Mouse (Mus musculus) retina, embryonic 14.5 days (tissue): ENCODE results near the gene Glce.

Experiments used
- DNase-seq: peaks from one replicate; pipeline ENCODE4 v3.0.0-alpha.2; 2015; ENCODE audit warnings: low spot score

Gene Glce

DNA sequence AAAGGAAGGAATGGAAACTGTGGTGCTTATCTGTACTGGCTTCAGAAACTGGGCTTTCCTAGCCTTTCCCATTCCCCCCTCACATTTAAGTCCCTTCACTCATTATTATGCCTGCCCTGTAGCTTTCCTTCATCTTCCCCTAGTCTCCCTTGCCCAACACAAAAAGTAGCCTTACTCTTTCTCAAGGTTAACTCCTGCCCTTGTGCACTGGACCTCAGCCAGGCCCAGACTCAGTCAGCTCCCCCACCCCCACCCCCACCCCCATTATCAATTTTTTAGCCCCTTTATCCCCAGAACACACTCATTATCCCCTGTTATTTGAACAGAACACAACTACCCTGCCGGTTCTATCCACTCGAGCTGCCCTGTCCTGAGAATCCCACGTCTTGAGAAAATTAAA is 1.0 kb upstream of the Glce start:
- no peak for DNase-seq

DNA sequence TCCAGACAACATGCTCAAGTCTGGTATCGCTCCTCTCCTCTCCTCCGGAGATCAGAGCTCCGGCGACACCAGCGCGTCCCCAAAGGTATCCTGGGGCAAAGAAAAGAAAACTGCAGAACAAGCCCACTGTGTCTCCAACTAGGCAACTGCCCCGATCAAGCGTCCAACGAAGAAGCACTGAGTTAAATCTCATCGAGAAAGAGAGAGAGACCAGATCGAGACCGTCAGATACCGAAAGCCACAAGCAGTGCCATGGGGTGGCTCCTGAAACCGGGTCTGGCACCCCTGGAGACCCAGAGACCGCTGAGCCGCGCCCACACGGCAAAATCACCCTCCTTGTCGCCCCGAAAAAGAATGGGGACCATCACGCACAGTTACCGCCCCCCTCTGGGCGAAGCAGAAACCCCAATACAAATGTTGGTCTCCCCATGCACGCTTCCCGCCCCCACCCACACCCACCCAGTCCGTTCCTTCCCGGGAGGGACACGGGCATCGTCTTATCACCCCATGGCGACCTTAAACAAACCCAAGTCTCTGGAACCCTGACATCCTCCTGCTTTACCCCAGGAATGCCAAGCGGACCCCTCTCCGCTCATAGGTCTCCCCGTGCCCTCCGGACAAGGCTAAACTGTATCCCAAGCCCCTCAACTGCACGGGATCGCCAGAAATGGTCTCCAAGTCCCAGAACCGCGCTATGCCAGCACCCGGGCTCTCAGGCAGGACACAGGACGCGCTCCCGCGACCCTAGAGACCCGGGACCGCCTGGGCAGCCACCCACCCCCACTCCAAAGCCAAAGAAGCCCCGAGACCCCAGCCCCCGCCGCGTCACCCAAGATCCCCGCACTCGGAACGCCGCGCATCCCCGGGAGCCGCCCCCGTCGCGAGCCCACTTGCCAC is 656 bp downstream of the Glce start:
- DNase-seq = peak; percentile 46

DNA sequence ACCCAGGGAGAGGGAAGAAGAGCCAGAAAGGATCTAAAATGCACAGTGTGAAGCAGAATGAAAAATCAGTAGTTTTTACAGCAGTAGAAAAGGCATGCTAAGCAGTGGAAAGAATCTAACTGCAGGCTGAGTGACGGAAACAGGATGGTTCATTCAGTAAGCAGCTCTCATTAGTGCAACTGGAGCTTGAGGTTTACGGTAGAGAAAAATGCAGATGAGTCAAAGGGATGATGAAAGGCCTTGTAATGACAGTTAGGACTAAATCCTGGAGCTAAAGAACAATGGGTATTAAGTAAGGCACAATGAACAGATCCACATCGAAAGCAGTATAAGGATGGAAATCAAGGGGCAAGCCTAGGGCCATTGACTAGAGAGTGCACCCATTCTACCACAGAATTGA is 3.7 kb downstream of the Glce start:
- peak; percentile 28 for DNase-seq

- DNase-seq = no peak
These were observed 6.6 kb downstream of the Glce start for GRCm38 (mm10) chr9:62115826-62116225.

DNA sequence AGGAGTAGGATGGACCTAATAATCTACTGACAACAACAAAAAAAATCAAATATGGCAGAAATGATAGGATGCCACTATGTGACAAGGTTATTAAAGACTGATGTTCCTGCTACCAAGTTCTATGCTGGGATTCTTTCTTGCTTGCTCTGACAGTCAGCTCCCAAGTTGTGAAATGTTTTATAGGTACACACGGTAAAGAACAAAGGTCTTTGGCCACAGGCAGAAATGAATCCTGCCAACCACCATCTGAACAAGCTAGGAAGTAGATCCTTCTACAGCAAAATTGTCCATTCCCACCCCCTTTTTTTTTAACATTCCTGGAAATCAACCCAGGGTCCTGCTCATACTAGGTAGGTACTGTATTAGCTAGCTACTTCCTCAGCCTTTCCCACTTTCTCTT is 25.9 kb downstream of the Glce start:
- no peak for DNase-seq

DNA sequence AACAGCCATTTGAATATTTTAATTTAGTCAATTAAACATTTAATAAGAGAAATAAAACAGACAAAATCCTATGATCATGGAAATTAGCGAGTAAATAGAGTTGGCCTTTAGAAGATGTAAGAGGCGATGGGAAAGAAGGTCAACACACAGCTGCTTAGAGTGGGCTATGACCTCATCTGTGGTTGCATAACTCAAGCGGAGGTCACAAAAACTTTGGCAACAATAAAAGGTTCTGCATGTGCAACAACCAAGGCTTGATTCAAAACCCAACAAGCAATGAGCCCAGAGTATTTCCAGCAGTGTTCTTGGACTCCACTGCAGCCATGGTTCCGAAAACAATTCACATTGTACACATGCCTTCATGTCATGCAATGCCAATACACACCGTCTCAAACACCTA is 30.9 kb downstream of the Glce start:
- DNase-seq = no peak

DNA sequence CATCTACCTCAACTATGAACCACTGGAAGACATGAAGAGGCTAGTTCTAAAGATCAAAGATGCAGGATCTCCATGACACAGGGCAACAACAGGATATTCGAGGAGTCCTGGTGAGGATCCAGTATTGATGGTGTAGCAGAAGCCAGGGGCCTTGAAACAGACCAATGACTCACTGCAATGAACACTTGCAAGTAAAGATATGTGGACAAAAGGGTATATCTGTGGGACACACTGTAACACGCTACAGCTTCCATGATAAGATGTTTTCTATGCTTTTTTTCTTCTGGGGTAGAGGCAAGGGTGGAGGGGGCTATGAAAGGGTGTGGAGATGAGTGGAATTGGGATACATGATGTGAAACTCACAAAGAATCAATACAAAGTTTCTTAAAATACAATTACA is 36.9 kb downstream of the Glce start:
- no peak for DNase-seq

DNA sequence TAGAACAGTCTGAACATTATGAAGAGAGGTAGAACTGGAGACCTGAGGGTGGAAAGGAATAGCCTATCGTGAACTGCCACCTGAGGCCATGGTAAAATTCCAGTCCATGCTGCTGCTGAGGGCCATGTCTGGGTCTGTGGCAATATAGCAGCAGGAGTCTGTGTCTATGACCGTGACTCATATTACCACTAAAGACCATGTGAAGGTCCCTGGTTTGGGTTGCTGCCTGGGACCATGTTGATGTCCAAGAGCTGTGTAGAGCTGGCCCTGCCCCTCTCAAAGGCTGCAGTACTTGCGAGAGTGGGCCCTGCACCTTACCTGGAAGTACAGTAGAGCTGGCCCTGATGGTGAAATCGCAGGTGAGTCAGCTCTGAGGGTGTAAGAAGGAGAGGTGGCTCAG is 37.6 kb downstream of the Glce start:
- DNase-seq = no peak

DNA sequence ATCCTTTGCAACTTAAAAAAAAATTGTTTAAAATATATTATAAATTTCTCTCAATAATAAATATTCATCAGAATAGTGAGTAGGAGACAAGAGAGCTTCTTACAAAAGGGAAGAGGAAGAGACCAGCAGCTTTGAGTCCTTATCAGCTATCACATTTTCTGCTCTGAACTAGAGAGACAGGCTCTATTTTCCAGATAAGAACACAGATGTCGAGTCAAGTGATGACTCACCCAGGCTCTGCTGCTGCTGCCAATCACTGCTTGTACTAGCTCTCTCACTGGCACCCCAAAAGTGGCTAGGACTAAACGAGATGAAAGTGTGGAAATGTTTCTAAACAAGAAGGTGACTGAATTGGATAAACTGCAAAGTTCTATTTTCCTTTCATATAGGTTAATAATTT is 39.5 kb downstream of the Glce start:
- DNase-seq = no peak

- peak; percentile 41 for DNase-seq
These were observed 40.9 kb downstream of the Glce start for GRCm38 (mm10) chr9:62081542-62081941.

GRCm38 (mm10) chr9:62080028-62080760 is 42.3 kb downstream of the Glce start:
- peak; percentile 12 for DNase-seq

GRCm38 (mm10) chr9:62062234-62062633 is 60.2 kb downstream of the Glce start:
- DNase-seq = no peak

DNA sequence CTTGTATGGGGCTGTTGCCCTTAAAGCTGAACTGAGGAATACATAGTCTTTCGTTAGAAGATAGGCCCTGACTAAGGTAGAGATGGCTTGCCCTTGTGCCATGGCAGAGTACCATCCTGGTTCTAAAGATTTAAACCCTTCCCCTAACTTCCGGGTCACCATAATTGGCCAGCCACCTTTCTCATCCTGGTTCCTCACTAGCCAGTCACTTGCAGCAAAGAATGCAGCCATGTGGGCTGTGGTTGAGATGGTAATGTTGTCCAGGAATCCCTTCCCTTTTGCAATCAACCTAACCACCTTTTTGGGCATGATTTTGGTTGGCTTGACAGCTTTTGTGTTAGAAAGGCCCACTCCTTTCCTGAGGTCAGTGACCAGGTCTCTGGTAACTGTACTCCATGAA is 62.0 kb downstream of the Glce start:
- DNase-seq = no peak

GRCm38 (mm10) chr9:62059941-62060340 is 62.5 kb downstream of the Glce start:
- no peak for DNase-seq

DNA sequence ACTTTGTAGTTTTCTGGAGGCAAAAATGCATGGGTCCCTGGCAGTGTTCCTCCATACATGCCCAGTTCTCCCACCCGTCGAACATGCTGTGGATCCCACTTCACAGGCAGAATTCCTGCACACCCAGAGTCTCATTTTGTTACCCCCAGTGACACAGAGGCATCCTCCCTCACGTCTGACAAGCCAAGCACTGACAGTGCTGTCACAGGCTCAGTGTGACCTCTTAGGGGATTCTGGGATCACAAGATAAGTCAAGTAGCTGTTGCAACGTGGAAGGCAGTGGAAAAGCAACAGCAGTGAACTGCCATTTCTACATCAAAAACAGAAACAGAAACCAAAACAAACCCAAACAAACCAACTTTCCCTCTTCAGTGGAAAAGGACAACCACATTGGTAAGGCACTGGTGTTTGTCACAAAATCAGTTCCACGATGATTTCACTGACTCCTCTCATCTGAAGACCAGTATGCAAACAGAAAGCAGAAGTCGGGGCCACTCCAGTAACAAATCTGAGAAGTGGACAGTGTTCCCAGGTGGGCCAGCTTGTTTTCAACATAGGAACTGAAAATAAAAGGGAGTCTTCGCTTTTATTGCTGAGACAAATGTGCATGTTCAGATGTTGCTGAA is 64.5 kb downstream of the Glce start:
- no peak for DNase-seq

GRCm38 (mm10) chr9:62056206-62056605 is 66.2 kb downstream of the Glce start:
- DNase-seq = no peak

GRCm38 (mm10) chr9:62050801-62051200 is 71.7 kb downstream of the Glce start:
- peak; percentile 60 for DNase-seq

- DNase-seq = no peak
These were observed 73.3 kb downstream of the Glce start for GRCm38 (mm10) chr9:62049166-62049565.

DNA sequence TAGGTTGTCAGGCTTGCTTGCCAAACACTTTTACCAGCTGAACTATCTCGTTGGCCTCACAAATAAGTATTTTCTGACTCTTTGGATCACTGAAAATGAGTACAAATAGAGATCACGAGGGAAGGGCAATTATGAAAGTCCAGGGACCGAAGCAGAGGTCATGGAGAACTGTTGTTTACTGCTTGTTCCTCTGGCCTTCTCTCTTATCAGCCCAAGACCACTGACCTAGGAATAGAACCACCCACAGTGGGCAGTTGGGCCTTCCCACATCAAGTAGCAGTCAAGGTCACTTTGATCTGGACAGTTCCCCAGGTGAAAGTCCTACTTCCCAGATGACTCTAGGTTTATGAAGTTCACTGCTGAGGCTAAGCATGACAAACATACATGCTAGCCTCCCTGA is 80.3 kb downstream of the Glce start:
- no peak for DNase-seq

DNA sequence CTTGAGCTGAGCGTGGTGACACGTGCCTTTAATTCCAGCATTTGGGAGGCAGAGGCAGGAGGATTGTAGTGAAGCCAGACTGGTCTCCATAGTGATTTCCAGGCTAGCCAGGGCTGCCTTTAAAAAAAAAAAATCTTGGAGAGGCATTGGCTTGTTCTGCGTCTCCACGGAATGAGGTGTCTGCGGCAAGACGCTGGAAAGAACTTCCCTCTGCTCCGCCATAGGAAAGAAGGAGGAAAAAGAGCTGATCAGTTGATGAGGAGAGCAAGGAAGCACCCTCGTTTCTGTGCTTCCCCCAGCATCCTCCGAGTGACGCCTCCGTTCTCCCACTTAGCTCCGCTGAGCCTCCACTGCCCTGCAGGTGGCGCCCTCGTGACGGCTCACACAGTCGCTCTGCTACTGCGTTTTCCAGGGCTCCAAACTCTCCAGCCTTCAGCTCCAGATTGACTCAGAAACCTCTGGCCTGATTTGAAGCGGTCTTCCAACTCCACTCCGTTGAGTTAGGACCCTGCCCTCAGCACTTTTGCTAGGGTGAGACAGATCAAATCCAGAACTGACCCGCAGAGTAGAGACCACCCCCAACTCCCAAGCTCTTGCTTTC is 82.3 kb downstream of the Glce start:
- peak; percentile 96 for DNase-seq

DNA sequence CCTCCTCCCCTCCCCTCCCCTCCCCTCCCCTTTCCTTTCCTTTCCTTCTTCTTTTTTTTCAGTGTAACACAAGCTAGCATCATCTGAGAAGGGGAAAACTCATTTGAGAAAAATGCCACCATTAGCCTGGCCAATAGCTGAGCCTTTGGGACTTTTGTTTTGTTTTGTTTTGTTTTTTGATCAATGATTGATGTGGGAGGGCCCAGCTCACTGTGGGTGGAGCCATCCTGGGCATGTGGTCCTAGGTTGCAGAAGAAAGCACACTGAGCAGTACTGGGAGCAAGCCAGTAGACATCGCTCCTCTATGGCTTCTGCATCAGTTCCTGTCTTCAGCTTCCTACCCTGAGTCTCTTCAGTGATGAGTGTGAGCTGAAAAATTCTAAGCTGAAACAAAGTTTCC is 86.6 kb downstream of the Glce start:
- DNase-seq = no peak

GRCm38 (mm10) chr9:62032206-62032605 is 90.2 kb downstream of the Glce start:
- DNase-seq = no peak

DNA sequence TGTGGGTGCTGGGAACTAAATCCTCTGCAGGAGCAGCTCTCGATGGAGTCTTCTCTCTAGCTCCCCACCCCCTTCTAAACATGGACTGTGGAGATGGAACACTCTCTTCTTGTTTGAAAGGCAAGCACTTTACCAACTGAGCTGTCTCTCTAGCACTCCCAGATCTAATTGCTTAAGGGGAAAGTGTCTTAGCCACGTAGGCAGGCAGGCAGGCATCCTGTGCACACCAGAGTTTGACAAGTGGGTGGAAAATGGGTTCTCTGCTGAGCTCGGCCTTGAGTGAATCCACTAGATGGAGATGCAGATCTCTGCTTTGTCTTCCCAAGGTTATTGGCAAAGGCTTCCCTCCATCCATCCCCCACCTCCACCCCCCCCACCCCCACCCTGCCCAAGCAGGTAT is 94.4 kb downstream of the Glce start:
- DNase-seq = no peak
